Comparison of ENCODE assay signal across 9 mouse cellular contexts in the genomic region with DNA sequence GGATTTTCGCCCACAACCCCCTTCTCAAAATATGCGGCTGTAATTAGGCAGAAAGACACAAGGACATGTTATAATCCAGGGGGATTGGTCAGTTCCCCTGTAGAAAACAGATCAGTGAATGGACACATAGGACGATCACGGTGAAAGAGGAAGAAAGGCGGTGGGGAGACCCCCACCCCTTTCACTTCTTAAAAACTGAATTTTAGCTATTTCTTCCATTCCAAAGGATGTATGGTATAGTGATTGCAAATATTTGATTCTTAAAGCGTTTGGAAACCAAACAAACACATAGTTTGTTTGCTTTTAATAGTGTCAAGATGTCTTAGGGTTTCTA. TPM values are rescaled to one million over a fixed set of nuclear protein-coding genes. Genes with fewer than 3 reads are reported as not detected.
A peak's percentile ranks its signal among the peaks of the same experiment; 100 is the strongest.
DNase-seq lines count a peak whose midpoint lies in the region; ATAC-seq and TF ChIP-seq lines count a peak whose summit lies in the region.
"Had no signal": no experiment of that assay in that cellular context is flagged by ENCODE, and none has a peak within 500 bp of the region (broad histone marks: within the 10 kb centered on the region; RNA-seq: fewer than 3 reads in every experiment).

No protein-coding gene starts in this region.

- WGBS in lung, postnatal 0 days: 35% methylated on average over 6 of the region's 6 CpGs
- 15% methylated on average over 6 of the region's 6 CpGs for WGBS in forebrain, embryonic 15.5 days
- WGBS in liver, embryonic 11.5 days: 32% methylated on average over 6 of the region's 6 CpGs
- 38% methylated on average over 6 of the region's 6 CpGs for WGBS in stomach, embryonic 14.5 days

- intact Hi-C loops in left cerebral cortex, postnatal 10 days (cut with DNase I): loop anchor here (10.0 kb wide), 1 partner anchor 221 kb away; no protein-coding TSS in a partner anchor

- H3K4me1 ChIP-seq in lung, postnatal 0 days (ENCODE audit: insufficient read depth, low read depth, low read length): peaks cover 6% of the 10 kb centered on the region; the same call in 1 of the 2 replicates
- H3K4me1 ChIP-seq in forebrain, embryonic 15.5 days: peaks cover 17% of the 10 kb centered on the region
- peaks cover 4% of the 10 kb centered on the region; the same call in 1 of the 2 replicates for H3K4me1 ChIP-seq in liver, embryonic 11.5 days (replicated peaks; ENCODE audit: control insufficient read depth, insufficient read depth, low read length)
- no peaks in the 10 kb centered on the region; the same call in 1 of the 2 replicates for H3K4me1 ChIP-seq in stomach, embryonic 14.5 days (ENCODE audit: control insufficient read depth, insufficient read depth, low read length)

- no peak for TF ChIP-seq EP300 in lung, postnatal 0 days (IDR thresholded peaks at IDR 0.05)

- H3K27ac ChIP-seq in lung, postnatal 0 days (ENCODE audit: low read length): no peak overlapping the region
- H3K27ac ChIP-seq in forebrain, embryonic 15.5 days (replicated peaks): peak overlapping the region; percentile 75
- no peak overlapping the region for H3K27ac ChIP-seq in liver, embryonic 11.5 days (ENCODE audit: low read depth, low read length)
- H3K27ac ChIP-seq in stomach, embryonic 14.5 days (ENCODE audit: low read length): no peak overlapping the region

- H3K36me3 ChIP-seq in lung, postnatal 0 days (ENCODE audit: insufficient read depth, low read length): no peaks in the 10 kb centered on the region
- H3K36me3 ChIP-seq in forebrain, embryonic 15.5 days: no peaks in the 10 kb centered on the region
- no peaks in the 10 kb centered on the region for H3K36me3 ChIP-seq in liver, embryonic 11.5 days (ENCODE audit: control insufficient read depth, insufficient read depth, low read length)
- no peaks in the 10 kb centered on the region for H3K36me3 ChIP-seq in stomach, embryonic 14.5 days (ENCODE audit: control insufficient read depth, insufficient read depth, low read length)

- H3K9me3 ChIP-seq in lung, postnatal 0 days (ENCODE audit: low read length): no peaks in the 10 kb centered on the region
- no peaks in the 10 kb centered on the region for H3K9me3 ChIP-seq in forebrain, embryonic 15.5 days
- H3K9me3 ChIP-seq in liver, embryonic 11.5 days (ENCODE audit: control insufficient read depth, low read length): no peaks in the 10 kb centered on the region
- no peaks in the 10 kb centered on the region for H3K9me3 ChIP-seq in stomach, embryonic 14.5 days (ENCODE audit: control insufficient read depth, low read depth, low read length)

- no peaks in the 10 kb centered on the region for H3K27me3 ChIP-seq in lung, postnatal 0 days (replicated peaks; ENCODE audit: insufficient read depth, low read length)
- no peaks in the 10 kb centered on the region for H3K27me3 ChIP-seq in forebrain, embryonic 15.5 days
- no peaks in the 10 kb centered on the region for H3K27me3 ChIP-seq in liver, embryonic 11.5 days (replicated peaks; ENCODE audit: control insufficient read depth, insufficient read depth, low read length)
- no peaks in the 10 kb centered on the region for H3K27me3 ChIP-seq in stomach, embryonic 14.5 days (ENCODE audit: control insufficient read depth, insufficient read depth, low read length)

- no peak overlapping the region for H3K9ac ChIP-seq in lung, postnatal 0 days (replicated peaks; ENCODE audit: low read depth)
- H3K9ac ChIP-seq in forebrain, embryonic 15.5 days (replicated peaks): peak overlapping the region; percentile 29; the same call in 1 of the 2 replicates
- H3K9ac ChIP-seq in liver, embryonic 11.5 days (ENCODE audit: low read depth, low read length): no peak overlapping the region
- no peak overlapping the region for H3K9ac ChIP-seq in stomach, embryonic 14.5 days (replicated peaks; ENCODE audit: low read depth, low read length)

- peak overlapping the region; percentile 25 for H3K4me3 ChIP-seq in lung, postnatal 0 days (ENCODE audit: low read depth, low read length)
- H3K4me3 ChIP-seq in forebrain, embryonic 15.5 days: peak overlapping the region; percentile 32
- H3K4me3 ChIP-seq in liver, embryonic 11.5 days (ENCODE audit: low read depth, low read length): peak overlapping the region; percentile 25
- H3K4me3 ChIP-seq in stomach, embryonic 14.5 days (ENCODE audit: low read depth, low read length): peak overlapping the region; percentile 12; the same call in 1 of the 2 replicates
- H3K4me3 ChIP-seq: myocyte had no signal

- DNase-seq in lung, postnatal 0 days (ENCODE audit: low spot score): no peak
- DNase-seq in lung, postnatal 25 days (ENCODE audit: low spot score): no peak
- DNase-seq in liver, embryonic 11.5 days (ENCODE audit: low spot score): no peak
- DNase-seq in layer of hippocampus, adult 18-20 months (ENCODE audit: low spot score in 2 of 2): no peak
- no peak for DNase-seq in cerebellum, postnatal 25 days
- no peak for DNase-seq in left cerebral cortex, postnatal 10 days (ENCODE audit: extremely low spot score in 1 of 2, low spot score in 2 of 2)

- ATAC-seq in lung, postnatal 0 days: no peak
- ATAC-seq in forebrain, embryonic 15.5 days (replicated peaks): no peak
- ATAC-seq in liver, embryonic 11.5 days (replicated peaks; ENCODE audit: low FRiP score): no peak
- ATAC-seq in stomach, embryonic 14.5 days (ENCODE audit: insufficient number of reproducible peaks, insufficient read depth, low FRiP score, low read depth): no peak

- no peak for TF ChIP-seq CTCF in lung, postnatal 0 days (IDR thresholded peaks at IDR 0.05)

- peak overlapping the region; percentile 57 for H3K4me2 ChIP-seq in lung, postnatal 0 days (replicated peaks; ENCODE audit: low read depth, low read length)
- H3K4me2 ChIP-seq in forebrain, embryonic 15.5 days (replicated peaks): peak overlapping the region; percentile 54
- H3K4me2 ChIP-seq in liver, embryonic 11.5 days: peak overlapping the region; percentile 61
- peak overlapping the region; percentile 42 for H3K4me2 ChIP-seq in stomach, embryonic 14.5 days (replicated peaks; ENCODE audit: low read depth, low read length)

RNA-seq across cellular contexts. Expression of gene Siah3, which starts 9.9 kb away (rescaled TPM):
- not detected in 2 replicates for polyA plus RNA-seq in lung, postnatal 0 days (2015; fragmentation: Nextera tagmentation; extraction: Ambion mirVana)
- polyA plus RNA-seq in forebrain, embryonic 15.5 days (2015; fragmentation: Nextera tagmentation; extraction: Ambion mirVana): 3.8 and 5.2 TPM in 2 replicates
- polyA plus RNA-seq in liver, embryonic 11.5 days (2014; fragmentation: Nextera tagmentation; extraction: Ambion mirVana): 0.14 and 0.19 TPM in 2 replicates
- 0.34 and 0.51 TPM in 2 replicates for polyA plus RNA-seq in stomach, embryonic 14.5 days (2014; fragmentation: Nextera tagmentation; extraction: Ambion mirVana)
- 1 to 10 TPM; 7.2 to 8.6 TPM for total RNA-seq in layer of hippocampus, adult 18-20 months (2021)
- total RNA-seq in left cerebral cortex, postnatal 10 days (2021): 10 to 100 TPM; 10.4 to 12.4 TPM
- polyA plus RNA-seq: myocyte had no signal
